Mouse (Mus musculus) kidney, adult 10 weeks (tissue): ENCODE results near the gene Adap1. TPM values are rescaled to one million over a fixed set of nuclear protein-coding genes. Genes with fewer than 3 reads are reported as not detected.

Source experiments
- polyA plus RNA-seq: library from polyadenylated mRNA; stranded (reverse); fragments of 350-450 nt; fragmentation: Illumina TruSeq; extraction: RNeasy Lipid Tissue Mini Kit (QIAGEN cat#74804); gene quantifications from one replicate; pipeline ENCODE4 v1.2.3, GENCODE M21; 2014; ENCODE audit warnings: low read depth, low replicate concordance

Adap1 gene
- polyA plus RNA-seq, result not detected

GRCm38 (mm10) chr5:139325395-139325966 lies at the start of gene Adap1:
Gene Adap1 (minus strand): TSS chr5:139325622.

GRCm38 (mm10) chr5:139352317-139352716 lies 26.9 kb upstream of the Adap1 start, which contains the start of gene Cyp2w1:
Gene Cyp2w1 (plus strand): TSS chr5:139352617.

GRCm38 (mm10) chr5:139351134-139351533 lies 25.7 kb upstream of the Adap1 start, which contains the start of gene Cox19:
Gene Cox19 (minus strand): TSS chr5:139351418.

GRCm38 (mm10) chr5:139252081-139252909 lies 73.1 kb downstream of the Adap1 start, which contains the start of gene Get4:
Gene Get4 (plus strand): TSS chr5:139252324.

Other genes with a start within 250 kb of the Adap1 start
- 2.8 TPM for gene Prkar1b, start 175.6 kb downstream of the Adap1 start, polyA plus RNA-seq
- gene Dnaaf5, start 175.4 kb downstream of the Adap1 start, polyA plus RNA-seq, result 4.6 TPM
- gene Sun1, start 125.0 kb downstream of the Adap1 start, polyA plus RNA-seq, result 11.6 TPM
- gene Get4, start 73.3 kb downstream of the Adap1 start, polyA plus RNA-seq, result 5.6 TPM
- gene Cox19, start 25.8 kb upstream of the Adap1 start, polyA plus RNA-seq, result 18.6 TPM
- gene Cyp2w1, start 27.0 kb upstream of the Adap1 start, polyA plus RNA-seq, result not detected
- 8.6 TPM for gene Gpr146, start 52.1 kb upstream of the Adap1 start, polyA plus RNA-seq
- gene C130050O18Rik, start 79.7 kb upstream of the Adap1 start, polyA plus RNA-seq, result not detected
- not detected for gene Gper1, start 97.5 kb upstream of the Adap1 start, polyA plus RNA-seq
- 0.40 TPM for gene 3110082I17Rik, start 134.9 kb upstream of the Adap1 start, polyA plus RNA-seq
- gene Zfand2a, start 158.9 kb upstream of the Adap1 start, polyA plus RNA-seq, result 6.6 TPM
- gene Uncx, start 217.9 kb upstream of the Adap1 start, polyA plus RNA-seq, result not detected